Comparison of ENCODE assay signal across 8 mouse cellular contexts in genomic region chr13:75706457-75706856, GRCm38 (mm10). TPM values are rescaled to one million over a fixed set of nuclear protein-coding genes. Genes with fewer than 3 reads are reported as not detected.
DNase-seq lines count a peak whose midpoint lies in the region; ATAC-seq lines count a peak whose summit lies in the region.

Ell2 (plus strand) TSS chr13:75706757.

- no peak for DNase-seq in left cerebral cortex, adult 18-20 months (ENCODE audit: low spot score in 2 of 2)
- DNase-seq in left cerebral cortex, adult 9 months (ENCODE audit: low spot score in 2 of 2), result no peak
- no peak for DNase-seq in left cerebral cortex, postnatal 36 days (ENCODE audit: low spot score in 2 of 2)
- DNase-seq in c-Kit-positive CD71-positive TER-119-positive erythroid progenitor cells, embryonic 14.5 days (ENCODE audit: low spot score), result no peak
- no peak for DNase-seq in urinary bladder, postnatal 36 days (ENCODE audit: low spot score in 2 of 2)

- no peak for ATAC-seq in common myeloid progenitor, adult 5-6 weeks (replicated peaks; ENCODE audit: low read depth, poor library complexity, severe bottlenecking)
- ATAC-seq in heart, embryonic 12.5 days (ENCODE audit: insufficient number of reproducible peaks, low FRiP score), result no peak
- ATAC-seq in neutrophil, adult 5-6 weeks (ENCODE audit: extremely low read depth, insufficient number of reproducible peaks, low FRiP score, poor library complexity, severe bottlenecking), result no peak

- H3K36me3 ChIP-seq in heart, embryonic 12.5 days, result no peaks in the 10 kb centered on the region

- 98% methylated on average over 1 of the region's 1 CpGs for WGBS in heart, embryonic 12.5 days

- H3K9ac ChIP-seq in heart, embryonic 12.5 days, result peak within 1 kb of the TSS; percentile 75

- no peaks in the 10 kb centered on the region for H3K27me3 ChIP-seq in heart, embryonic 12.5 days (replicated peaks)

- H3K9me3 ChIP-seq in heart, embryonic 12.5 days (replicated peaks), result no peaks in the 10 kb centered on the region

- intact Hi-C loops in left cerebral cortex, postnatal 36 days (cut with DNase I), result loop anchor here (5.0 kb wide), 1 partner anchor 46 kb away; no protein-coding TSS in a partner anchor

- H3K27ac ChIP-seq in heart, embryonic 12.5 days (ENCODE audit: poor library complexity, severe bottlenecking), result peak within 1 kb of the TSS; percentile 65

- H3K4me1 ChIP-seq in heart, embryonic 12.5 days (replicated peaks), result peaks cover 10% of the 10 kb centered on the region

- H3K4me3 ChIP-seq in heart, embryonic 12.5 days, result peak within 1 kb of the TSS; percentile 81

- peak within 1 kb of the TSS; percentile 91 for H3K4me2 ChIP-seq in heart, embryonic 12.5 days

RNA-seq across cellular contexts. Expression of gene Ell2, which starts in this region (rescaled TPM):
- 10 to 100 TPM; 46.4 to 59.8 TPM for total RNA-seq in left cerebral cortex, adult 18-20 months (2021)
- 22.9 and 34.0 TPM in 2 replicates for total RNA-seq in common myeloid progenitor, adult 5-6 weeks (2017)
- 8.5 and 10.4 TPM in 2 replicates for polyA plus RNA-seq in heart, embryonic 12.5 days (2016; fragmentation: Nextera tagmentation; extraction: Ambion mirVana)
- total RNA-seq in left cerebral cortex, postnatal 36 days (2021), result 10 to 100 TPM; 42.6 to 52.3 TPM
- total RNA-seq in neutrophil, adult 5-6 weeks (2017), result 34.9 and 37.3 TPM in 2 replicates
